In the genomic region with DNA sequence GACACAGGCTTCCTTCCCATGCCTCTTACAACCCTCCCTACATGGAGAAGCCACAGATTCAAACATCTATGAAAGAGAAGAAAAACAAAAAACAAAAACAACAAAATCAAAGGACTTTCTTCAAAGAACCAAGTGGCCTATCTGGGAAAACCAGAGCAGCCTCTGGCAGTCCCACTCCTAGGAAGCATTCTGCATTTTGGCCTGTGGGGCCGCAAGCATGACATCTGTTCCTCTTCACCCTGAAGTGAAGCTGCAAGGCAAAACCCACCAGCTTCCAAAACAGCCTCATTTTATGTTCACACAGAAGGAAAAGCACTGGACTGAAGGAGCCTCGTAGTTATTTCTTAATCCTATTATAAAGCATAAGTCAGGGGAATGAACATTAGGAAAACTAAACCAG, we compare ENCODE assay signal across 24 mouse cellular contexts. TPM values are rescaled to one million over a fixed set of nuclear protein-coding genes. Genes with fewer than 3 reads are reported as not detected.
DNase-seq lines count a peak whose midpoint lies in the region; ATAC-seq and TF ChIP-seq lines count a peak whose summit lies in the region.
"Had no signal": no experiment of that assay in that cellular context is flagged by ENCODE, and none has a peak within 500 bp of the region (broad histone marks: within the 10 kb centered on the region; RNA-seq: fewer than 3 reads in every experiment).

No protein-coding gene starts in this region.

- DNase-seq in heart, postnatal 36 days, result no peak
- DNase-seq in liver, postnatal 0 days, result no peak
- DNase-seq in urinary bladder, postnatal 14 days (ENCODE audit: low spot score), result peak; percentile 8
- no peak for DNase-seq in urinary bladder, adult 2 months (ENCODE audit: low spot score)
- DNase-seq in gastrocnemius, postnatal 14 days, result no peak
- DNase-seq: adrenal gland, adult 2 months; adrenal gland, postnatal 36 days; cerebellum, adult 2 months; cerebellum, postnatal 25 days; gastrocnemius, postnatal 25 days; heart, adult 18-20 months; kidney, adult 8-10 months; layer of hippocampus, postnatal 36 days; liver; thymus, postnatal 14 days had no signal

- H3K4me2 ChIP-seq in heart, embryonic 13.5 days, result no peak overlapping the region
- H3K4me2 ChIP-seq in liver, postnatal 0 days (ENCODE audit: low read depth, low read length), result no peak overlapping the region
- no peak overlapping the region for H3K4me2 ChIP-seq in liver, embryonic 12.5 days
- H3K4me2 ChIP-seq: hindbrain, embryonic 12.5 days; liver, embryonic 15.5 days; midbrain, embryonic 11.5 days had no signal

- no peaks in the 10 kb centered on the region for H3K27me3 ChIP-seq in heart, embryonic 13.5 days (replicated peaks)
- no peaks in the 10 kb centered on the region for H3K27me3 ChIP-seq in liver, postnatal 0 days (ENCODE audit: insufficient read depth, low read length)
- no peaks in the 10 kb centered on the region for H3K27me3 ChIP-seq in liver, embryonic 12.5 days (replicated peaks)
- H3K27me3 ChIP-seq: hindbrain, embryonic 12.5 days; liver, embryonic 15.5 days had no signal

- 0 out of 2 replicates have a peak overlapping the region, but pooled peaks have one; percentile 37 for H3K9ac ChIP-seq in heart, embryonic 13.5 days
- no peak overlapping the region for H3K9ac ChIP-seq in liver, postnatal 0 days (replicated peaks)
- H3K9ac ChIP-seq in liver, embryonic 12.5 days, result no peak overlapping the region
- H3K9ac ChIP-seq: hindbrain, embryonic 12.5 days; liver, embryonic 15.5 days had no signal

- no peaks in the 10 kb centered on the region for H3K9me3 ChIP-seq in heart, embryonic 13.5 days
- H3K9me3 ChIP-seq in liver, postnatal 0 days (ENCODE audit: low read length), result no peaks in the 10 kb centered on the region
- H3K9me3 ChIP-seq in liver, embryonic 12.5 days (replicated peaks), result no peaks in the 10 kb centered on the region
- H3K9me3 ChIP-seq: hindbrain, embryonic 12.5 days; liver, embryonic 15.5 days had no signal

- peaks cover 14% of the 10 kb centered on the region for H3K4me1 ChIP-seq in heart, embryonic 13.5 days
- peaks cover 17% of the 10 kb centered on the region for H3K4me1 ChIP-seq in liver, postnatal 0 days (ENCODE audit: insufficient read depth)
- H3K4me1 ChIP-seq in liver, embryonic 12.5 days, result peaks cover 25% of the 10 kb centered on the region

- ATAC-seq in heart, embryonic 13.5 days (ENCODE audit: extremely low read depth, insufficient number of reproducible peaks, low FRiP score, low TSS enrichment), result no peak
- ATAC-seq in liver, postnatal 0 days, result no peak
- no peak for ATAC-seq in liver, embryonic 12.5 days
- ATAC-seq: CD4-positive, CD25-positive, alpha-beta regulatory T cell, adult 4 months; forebrain, embryonic 14.5 days; intestine, embryonic 16.5 days; midbrain, embryonic 16.5 days had no signal

- peaks cover 54% of the 10 kb centered on the region for H3K36me3 ChIP-seq in heart, embryonic 13.5 days
- H3K36me3 ChIP-seq in liver, postnatal 0 days (replicated peaks; ENCODE audit: insufficient read depth, low read length), result peaks cover 13% of the 10 kb centered on the region; the same call in 1 of the 2 replicates
- H3K36me3 ChIP-seq in liver, embryonic 12.5 days, result peaks cover 42% of the 10 kb centered on the region

- H3K4me3 ChIP-seq in heart, embryonic 13.5 days, result no peak overlapping the region
- H3K4me3 ChIP-seq in liver, postnatal 0 days (ENCODE audit: low read depth, low read length), result no peak overlapping the region
- no peak overlapping the region for H3K4me3 ChIP-seq in liver, embryonic 12.5 days
- H3K4me3 ChIP-seq: hindbrain, embryonic 12.5 days; liver, embryonic 15.5 days had no signal

- TF ChIP-seq CTCF in liver, postnatal 0 days (IDR thresholded peaks at IDR 0.05; ENCODE audit: low read depth), result no peak

- 81% methylated on average over 2 of the region's 2 CpGs for WGBS in heart, embryonic 13.5 days
- WGBS in liver, postnatal 0 days (ENCODE audit: insufficient replicate concordance), result 80% methylated on average over 2 of the region's 2 CpGs
- 89% methylated on average over 2 of the region's 2 CpGs for WGBS in liver, embryonic 12.5 days (ENCODE audit: insufficient replicate concordance)

- no peak for TF ChIP-seq EP300 in liver, postnatal 0 days (IDR thresholded peaks at IDR 0.05; ENCODE audit: low read depth)

- H3K27ac ChIP-seq in heart, embryonic 13.5 days (replicated peaks), result no peak overlapping the region
- H3K27ac ChIP-seq in liver, postnatal 0 days (ENCODE audit: low read depth), result peak overlapping the region; percentile 32; the same call in 1 of the 2 replicates
- no peak overlapping the region for H3K27ac ChIP-seq in liver, embryonic 12.5 days
- H3K27ac ChIP-seq: hindbrain, embryonic 12.5 days; liver, embryonic 15.5 days had no signal

- intact Hi-C loops in heart, postnatal 36 days (cut with DNase I), result no loop called here
- intact Hi-C loops in gastrocnemius, postnatal 14 days (cut with DNase I; ENCODE audit: low total_unique reads), result no loop called here

RNA-seq across cellular contexts. Expression of a gene that starts 56.1 kb away (rescaled TPM):
- 82.5 and 97.5 TPM in 2 replicates for polyA plus RNA-seq in heart, embryonic 13.5 days (2015; fragmentation: Nextera tagmentation; extraction: Ambion mirVana)
- 10 to 100 TPM; 15.6 to 18.7 TPM for total RNA-seq in heart, postnatal 36 days (2021)
- 87.7 and 87.9 TPM in 2 replicates for polyA plus RNA-seq in liver, postnatal 0 days (2015; fragmentation: Nextera tagmentation; extraction: Ambion mirVana)
- polyA plus RNA-seq in liver, embryonic 12.5 days (2016; fragmentation: Nextera tagmentation; extraction: Ambion mirVana), result 80.8 and 81.1 TPM in 2 replicates
- polyA plus RNA-seq in urinary bladder, adult 2 months (2012; rRNA removed), result 28.1 and 33.5 TPM in 2 replicates
- total RNA-seq in gastrocnemius, postnatal 14 days (2021), result 10 to 100 TPM; 22.0 to 22.9 TPM
